Comparison of ENCODE assay signal across 23 mouse cellular contexts in genomic region chr13:116795041-116795440, GRCm38 (mm10).
DNase-seq lines count a peak whose midpoint lies in the region; ATAC-seq lines count a peak whose summit lies in the region.
"Had no signal": no experiment of that assay in that cellular context is flagged by ENCODE, and none has a peak within 500 bp of the region (broad histone marks: within the 10 kb centered on the region; RNA-seq: fewer than 3 reads in every experiment).

No protein-coding gene starts in this region.

- H3K27me3 ChIP-seq in forebrain, embryonic 10.5 days (ENCODE audit: poor library complexity, severe bottlenecking) = no peaks in the 10 kb centered on the region
- H3K27me3 ChIP-seq: CH12.LX; embryonic facial prominence, embryonic 13.5 days; embryonic facial prominence, embryonic 15.5 days had no signal

- WGBS in forebrain, embryonic 10.5 days = 46% methylated on average over 2 of the region's 2 CpGs

- ATAC-seq in CD4-positive, CD25-positive, alpha-beta regulatory T cell, adult 4 months = no peak
- ATAC-seq: forebrain, embryonic 14.5 days; forebrain, embryonic 16.5 days had no signal

- no peaks in the 10 kb centered on the region for H3K9me3 ChIP-seq in forebrain, embryonic 10.5 days
- H3K9me3 ChIP-seq: embryonic facial prominence, embryonic 15.5 days had no signal

- no peak overlapping the region for H3K4me3 ChIP-seq in forebrain, embryonic 10.5 days
- H3K4me3 ChIP-seq: embryonic facial prominence, embryonic 13.5 days; embryonic facial prominence, embryonic 15.5 days; erythroblast, embryonic 14.5 days had no signal

- no peak overlapping the region for H3K27ac ChIP-seq in forebrain, embryonic 10.5 days
- H3K27ac ChIP-seq: embryonic facial prominence, embryonic 13.5 days; embryonic facial prominence, embryonic 15.5 days had no signal

- no peaks in the 10 kb centered on the region for H3K4me1 ChIP-seq in forebrain, embryonic 10.5 days
- H3K4me1 ChIP-seq: embryonic facial prominence, embryonic 13.5 days; embryonic facial prominence, embryonic 15.5 days had no signal

- peak; percentile 91 for DNase-seq in R1 (ENCODE audit: low read depth, low spot score)
- DNase-seq in embryo, embryonic 10 days (ENCODE audit: low spot score) = peak; percentile 12
- peak; percentile 8 for DNase-seq in embryo, embryonic 11 days
- peak; percentile 32 for DNase-seq in mesoderm, embryonic 11.5 days (ENCODE audit: low read depth, low spot score)
- no peak for DNase-seq in kidney, adult 8-10 months
- DNase-seq in layer of hippocampus, adult 18-20 months (ENCODE audit: low spot score in 2 of 2) = no peak
- no peak for DNase-seq in forebrain, embryonic 10.5 days (ENCODE audit: extremely low spot score, low spot score)
- DNase-seq: adrenal gland, adult 2 months; adrenal gland, postnatal 10 days; adrenal gland, postnatal 25 days; cerebellum, adult 11 months; cerebellum, adult 18-20 months; cerebellum, adult 8-10 months; cerebellum, adult 9-11 months; cerebellum, postnatal 14 days; cerebellum, postnatal 36 days had no signal

- no peaks in the 10 kb centered on the region for H3K36me3 ChIP-seq in forebrain, embryonic 10.5 days (replicated peaks)
- H3K36me3 ChIP-seq: embryonic facial prominence, embryonic 13.5 days; embryonic facial prominence, embryonic 15.5 days had no signal

Comparison
In these comparisons a context has a peak if more than half of its experiments do, and no peak if none do; other contexts are left out.
1. DNase-seq: peak in R1 (single experiment), embryo, embryonic 10 days (single experiment), embryo, embryonic 11 days (single experiment) and mesoderm, embryonic 11.5 days (single experiment); none in kidney, adult 8-10 months (0 of 2), layer of hippocampus, adult 18-20 months (0 of 2) and forebrain, embryonic 10.5 days (single experiment).